In the genomic region with DNA sequence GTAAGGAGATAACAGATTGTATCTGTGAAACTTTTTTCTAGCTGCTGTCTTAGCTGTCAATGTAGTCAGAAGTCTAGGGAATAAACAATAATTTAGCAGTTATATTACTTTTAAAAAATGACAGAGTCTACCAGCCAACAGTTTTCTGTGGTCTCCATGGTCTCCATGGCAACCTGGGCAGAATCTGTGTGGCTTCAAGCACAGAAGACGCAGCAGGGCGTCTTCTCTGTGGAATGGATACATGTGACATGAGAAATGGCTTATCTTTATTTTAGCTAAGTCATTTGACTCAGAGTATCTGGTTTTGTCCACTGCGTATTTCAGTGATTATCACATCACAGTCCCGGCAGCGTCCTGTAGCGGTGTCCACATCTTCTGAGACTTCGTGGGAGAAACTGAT, we compare ENCODE assay signal across 21 mouse cellular contexts. TPM values are rescaled to one million over a fixed set of nuclear protein-coding genes. Genes with fewer than 3 reads are reported as not detected.
DNase-seq lines count a peak whose midpoint lies in the region; ATAC-seq lines count a peak whose summit lies in the region.
"Had no signal": no experiment of that assay in that cellular context is flagged by ENCODE, and none has a peak within 500 bp of the region (broad histone marks: within the 10 kb centered on the region; RNA-seq: fewer than 3 reads in every experiment).

No protein-coding gene starts in this region.

- no peaks in the 10 kb centered on the region for H3K27me3 ChIP-seq in forebrain, embryonic 14.5 days (replicated peaks; ENCODE audit: control insufficient read depth, insufficient read depth, low read length)
- 0 out of 2 replicates have a peak, but pooled peaks cover 5% of the 10 kb centered on the region for H3K27me3 ChIP-seq in forebrain, embryonic 13.5 days
- H3K27me3 ChIP-seq in neural tube, embryonic 15.5 days (replicated peaks): no peaks in the 10 kb centered on the region
- H3K27me3 ChIP-seq in heart, embryonic 10.5 days (ENCODE audit: insufficient read depth, poor library complexity, severe bottlenecking): no peaks in the 10 kb centered on the region
- H3K27me3 ChIP-seq: midbrain, embryonic 13.5 days; neural tube, embryonic 13.5 days had no signal

- 76% methylated on average over 7 of the region's 7 CpGs for WGBS in forebrain, embryonic 14.5 days
- whole genome bisulfite sequencing in forebrain, embryonic 13.5 days: 68% methylated on average over 7 of the region's 7 CpGs
- WGBS in neural tube, embryonic 15.5 days: 24% methylated on average over 7 of the region's 7 CpGs
- 75% methylated on average over 7 of the region's 7 CpGs for WGBS in heart, embryonic 10.5 days

- H3K36me3 ChIP-seq in forebrain, embryonic 14.5 days (ENCODE audit: control insufficient read depth, insufficient read depth, low read length): no peaks in the 10 kb centered on the region
- no peaks in the 10 kb centered on the region for H3K36me3 ChIP-seq in forebrain, embryonic 13.5 days (ENCODE audit: poor library complexity, severe bottlenecking)
- H3K36me3 ChIP-seq in neural tube, embryonic 15.5 days: no peaks in the 10 kb centered on the region
- peaks cover 4% of the 10 kb centered on the region for H3K36me3 ChIP-seq in heart, embryonic 10.5 days
- H3K36me3 ChIP-seq: G1E; midbrain, embryonic 13.5 days; neural tube, embryonic 13.5 days had no signal

- H3K27ac ChIP-seq in forebrain, embryonic 14.5 days (ENCODE audit: low read depth, low read length): no peak overlapping the region
- no peak overlapping the region for H3K27ac ChIP-seq in forebrain, embryonic 13.5 days
- H3K27ac ChIP-seq in neural tube, embryonic 15.5 days (replicated peaks): no peak overlapping the region
- H3K27ac ChIP-seq in heart, embryonic 10.5 days: no peak overlapping the region
- H3K27ac ChIP-seq: midbrain, embryonic 13.5 days; neural tube, embryonic 13.5 days had no signal

- ATAC-seq in forebrain, embryonic 14.5 days: no peak
- ATAC-seq in forebrain, embryonic 13.5 days: no peak
- ATAC-seq in neural tube, embryonic 15.5 days (ENCODE audit: low FRiP score): no peak
- peak; percentile 89 for ATAC-seq in megakaryocyte-erythroid progenitor cell, adult 5-6 weeks (replicated peaks; ENCODE audit: low FRiP score, low TSS enrichment, poor library complexity, severe bottlenecking)
- ATAC-seq: intestine, postnatal 0 days; midbrain, embryonic 13.5 days had no signal

- no peak overlapping the region for H3K4me3 ChIP-seq in forebrain, embryonic 14.5 days (ENCODE audit: low read depth, low read length)
- no peak overlapping the region for H3K4me3 ChIP-seq in forebrain, embryonic 13.5 days
- no peak overlapping the region for H3K4me3 ChIP-seq in neural tube, embryonic 15.5 days (replicated peaks)
- H3K4me3 ChIP-seq in heart, embryonic 10.5 days: no peak overlapping the region
- H3K4me3 ChIP-seq: midbrain, embryonic 13.5 days; neural tube, embryonic 13.5 days had no signal

- no peak overlapping the region for H3K9ac ChIP-seq in forebrain, embryonic 14.5 days (ENCODE audit: low read length)
- H3K9ac ChIP-seq in forebrain, embryonic 13.5 days: no peak overlapping the region
- no peak overlapping the region for H3K9ac ChIP-seq in neural tube, embryonic 15.5 days (replicated peaks)
- H3K9ac ChIP-seq: midbrain, embryonic 13.5 days; neural tube, embryonic 13.5 days had no signal

- DNase-seq in forebrain, embryonic 14.5 days (ENCODE audit: low spot score): peak; percentile 53
- DNase-seq in neural tube, embryonic 10.5 days (ENCODE audit: extremely low spot score, low spot score): peak; percentile 26
- peak; percentile 37 for DNase-seq in brain, embryonic 18.5 days (ENCODE audit: low read depth, low spot score)
- no peak for DNase-seq in heart, embryonic 10.5 days (ENCODE audit: low spot score)
- DNase-seq: cerebellum, adult 18-20 months; gastrocnemius, postnatal 36 days; heart, postnatal 4 days; kidney, postnatal 10 days; lung, postnatal 14 days; retina, postnatal 1 day had no signal

- no peaks in the 10 kb centered on the region for H3K4me1 ChIP-seq in forebrain, embryonic 14.5 days (ENCODE audit: control insufficient read depth, insufficient read depth, low read length)
- 0 out of 2 replicates have a peak, but pooled peaks cover 2% of the 10 kb centered on the region for H3K4me1 ChIP-seq in forebrain, embryonic 13.5 days
- H3K4me1 ChIP-seq in neural tube, embryonic 15.5 days: peaks cover 6% of the 10 kb centered on the region; the same call in 1 of the 2 replicates
- peaks cover 17% of the 10 kb centered on the region for H3K4me1 ChIP-seq in heart, embryonic 10.5 days

- H3K4me2 ChIP-seq in forebrain, embryonic 14.5 days (ENCODE audit: low read length): no peak overlapping the region
- no peak overlapping the region for H3K4me2 ChIP-seq in forebrain, embryonic 13.5 days
- H3K4me2 ChIP-seq in neural tube, embryonic 15.5 days: no peak overlapping the region
- H3K4me2 ChIP-seq: heart, embryonic 11.5 days; midbrain, embryonic 13.5 days; neural tube, embryonic 13.5 days had no signal

- H3K9me3 ChIP-seq in forebrain, embryonic 14.5 days (replicated peaks; ENCODE audit: control insufficient read depth, low read length): peaks cover 6% of the 10 kb centered on the region
- H3K9me3 ChIP-seq in forebrain, embryonic 13.5 days (replicated peaks): peaks cover 5% of the 10 kb centered on the region
- peaks cover 6% of the 10 kb centered on the region; the same call in 1 of the 2 replicates for H3K9me3 ChIP-seq in neural tube, embryonic 15.5 days (replicated peaks)
- peaks cover 4% of the 10 kb centered on the region; the same call in 1 of the 2 replicates for H3K9me3 ChIP-seq in heart, embryonic 10.5 days
- H3K9me3 ChIP-seq: G1E had no signal

RNA-seq across cellular contexts. Expression of a gene that starts 5.2 kb away (rescaled TPM):
- polyA plus RNA-seq in forebrain, embryonic 14.5 days (2014; fragmentation: Nextera tagmentation; extraction: Ambion mirVana): 62.4 and 86.8 TPM in 2 replicates
- 62.0 and 70.0 TPM in 2 replicates for polyA plus RNA-seq in forebrain, embryonic 13.5 days (2015; fragmentation: Nextera tagmentation; extraction: Ambion mirVana)
- polyA plus RNA-seq in neural tube, embryonic 15.5 days (2015; fragmentation: Nextera tagmentation; extraction: Ambion mirVana): 58.7 and 58.9 TPM in 2 replicates
- 5.2 and 12.7 TPM in 2 replicates for total RNA-seq in megakaryocyte-erythroid progenitor cell, adult 5-6 weeks (2014; fragmentation: Nextera tagmentation)
- 12.6 and 14.8 TPM in 2 replicates for total RNA-seq in megakaryocyte-erythroid progenitor cell, adult 5-6 weeks (2017)
- polyA plus RNA-seq in heart, embryonic 10.5 days (2016; fragmentation: Nextera tagmentation; extraction: Ambion mirVana): 26.3 and 29.7 TPM in 2 replicates

RNA-seq across cellular contexts. Expression of a gene that starts 18.0 kb away (rescaled TPM):
- not detected in 2 replicates for polyA plus RNA-seq in forebrain, embryonic 14.5 days (2014; fragmentation: Nextera tagmentation; extraction: Ambion mirVana)
- not detected in 2 replicates for polyA plus RNA-seq in forebrain, embryonic 13.5 days (2015; fragmentation: Nextera tagmentation; extraction: Ambion mirVana)
- polyA plus RNA-seq in neural tube, embryonic 15.5 days (2015; fragmentation: Nextera tagmentation; extraction: Ambion mirVana): 0.20 TPM in 1 of 2 replicates, not detected in the other
- total RNA-seq in megakaryocyte-erythroid progenitor cell, adult 5-6 weeks (2014; fragmentation: Nextera tagmentation): not detected in 2 replicates
- total RNA-seq in megakaryocyte-erythroid progenitor cell, adult 5-6 weeks (2017): not detected in 2 replicates
- 1.5 and 1.9 TPM in 2 replicates for polyA plus RNA-seq in heart, embryonic 10.5 days (2016; fragmentation: Nextera tagmentation; extraction: Ambion mirVana)
- total RNA-seq: G1E; gastrocnemius, postnatal 36 days; layer of hippocampus, adult 8-10 months; left cerebral cortex, adult 8-10 months had no signal
- polyA plus RNA-seq: G1E; midbrain, embryonic 13.5 days; neural tube, embryonic 13.5 days; spleen, adult 2 months had no signal
